Mouse (Mus musculus) intestine, embryonic 16.5 days (tissue): ENCODE data around the gene Upp1. TPM values are rescaled to one million over a fixed set of nuclear protein-coding genes. Genes with fewer than 3 reads are reported as not detected.

Experiments
- ATAC-seq: fragments of 200-750 bp; cut with Nextera tagmentation; 2 replicates; pipeline ENCODE4 v1.8.0; 2017; ENCODE audit warnings: moderate TSS enrichment, moderate library complexity
- H3K27ac ChIP-seq: fragments of 300-500 bp; sonication (generic); 2 replicates; pipeline ENCODE4 v1.5.1; 2014; ENCODE audit warnings: mild to moderate bottlenecking, low read length
- H3K27me3 ChIP-seq: fragments of 300-500 bp; sonication (generic); replicated peaks from 2 replicates; pipeline ENCODE4 v1.6.1; 2014; ENCODE audit warnings: low read length, control low read depth, mixed read lengths; ENCODE audit not compliant: control insufficient read depth, insufficient read depth
- H3K36me3 ChIP-seq: fragments of 300-500 bp; sonication (generic); 2 replicates; pipeline ENCODE4 v1.6.1; 2014; ENCODE audit warnings: low read length, control low read depth; ENCODE audit not compliant: control insufficient read depth, insufficient read depth
- H3K4me1 ChIP-seq: fragments of 300-500 bp; sonication (generic); 2 replicates; pipeline ENCODE4 v1.6.1; 2014; ENCODE audit warnings: low read length, control low read depth, mixed read lengths; ENCODE audit not compliant: control insufficient read depth, insufficient read depth
- H3K4me2 ChIP-seq: fragments of 300-500 bp; sonication (generic); 2 replicates; pipeline ENCODE4 v1.6.1; 2014; ENCODE audit warnings: low read depth, low read length, control low read depth
- H3K4me3 ChIP-seq: fragments of 300-500 bp; sonication (generic); 2 replicates; pipeline ENCODE4 v1.5.1; 2014; ENCODE audit warnings: mild to moderate bottlenecking, low read length
- H3K9ac ChIP-seq: fragments of 300-500 bp; sonication (generic); 2 replicates; pipeline ENCODE4 v1.6.1; 2014; ENCODE audit warnings: low read depth, low read length
- H3K9me3 ChIP-seq: fragments of 300-500 bp; sonication (generic); 2 replicates; pipeline ENCODE4 v1.6.1; 2016; ENCODE audit warnings: low read length, control low read depth; ENCODE audit not compliant: control insufficient read depth
- WGBS: fragments of 180-500 bp; shearing (Covaris S2); extraction: QIAGEN DNeasy Blood & Tissue Kit; methylation state at CpG from one replicate; pipeline ENCODE4 v1.1.7; 2014; 5-methylcytosine and 5-hydroxymethylcytosine counted together
- polyA plus RNA-seq: library from polyadenylated mRNA; unstranded; fragments of >200 nt; fragmentation: Nextera tagmentation; extraction: Ambion mirVana; gene quantifications from 2 replicates; pipeline ENCODE4 v1.2.1, GENCODE M21; 2015

Gene Upp1
- polyA plus RNA-seq = 6.5 and 6.7 TPM in 2 replicates

DNA sequence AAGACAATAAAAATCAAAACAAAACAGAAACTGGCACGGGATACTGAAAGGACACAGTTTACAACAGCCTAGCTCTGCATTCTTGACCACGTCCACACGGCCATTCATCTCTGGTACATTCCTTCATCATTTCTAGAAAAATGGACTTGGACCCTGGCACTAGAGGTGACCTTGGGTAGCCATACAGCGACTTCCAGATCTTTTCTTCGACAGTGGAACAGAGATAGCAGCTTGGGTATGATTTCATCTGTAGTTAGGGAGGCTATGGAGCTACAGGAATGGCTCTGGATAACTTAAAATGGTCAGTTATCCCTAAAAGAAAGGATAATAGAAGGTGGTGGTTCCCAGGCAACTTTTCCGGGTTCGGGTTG, at the start of gene Upp1:
TSS of gene Upp1 (plus strand) at position 54 of the 371 bp plus-strand sequence.
- peak within 1 kb of the TSS; percentile 45 for H3K4me3 ChIP-seq
- WGBS = under 1% methylated on average over 7 of the region's 7 CpGs
- no peaks in the 10 kb centered on the region for H3K9me3 ChIP-seq
- H3K27me3 ChIP-seq = peaks cover 19% of the 10 kb centered on the region; the same call in 1 of the 2 replicates
- peak within 1 kb of the TSS; percentile 39; the same call in 1 of the 2 replicates for H3K9ac ChIP-seq
- no peak within 1 kb of the TSS; the same call in 1 of the 2 replicates for H3K27ac ChIP-seq
- no peak; the same call in none of the 2 replicates for ATAC-seq
- H3K4me1 ChIP-seq = peaks cover 16% of the 10 kb centered on the region
- peak within 1 kb of the TSS; percentile 74 for H3K4me2 ChIP-seq
- H3K36me3 ChIP-seq = no peaks in the 10 kb centered on the region

DNA sequence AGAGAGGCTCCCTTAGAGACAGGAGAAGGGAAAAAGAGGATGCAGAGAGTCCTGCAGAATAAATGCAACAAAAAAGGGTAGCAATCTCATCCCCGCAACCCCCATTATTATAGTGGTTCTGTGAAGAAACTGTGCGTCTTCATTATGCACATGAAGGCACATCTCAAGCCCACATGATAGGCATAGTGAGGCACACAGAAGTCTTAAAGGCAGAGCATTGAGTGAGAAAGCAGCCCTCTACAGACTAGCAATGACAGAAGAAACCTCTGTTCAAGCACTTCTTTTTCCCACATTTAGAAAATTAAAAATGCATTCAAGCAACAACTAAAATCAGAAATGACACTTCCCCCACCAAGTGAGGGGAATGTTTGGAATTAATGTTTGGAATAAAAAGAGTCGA, 41.5 kb upstream of the Upp1 start:
- H3K36me3 ChIP-seq = no peaks in the 10 kb centered on the region
- no peak overlapping the region for H3K9ac ChIP-seq
- H3K4me1 ChIP-seq = no peaks in the 10 kb centered on the region
- no peak overlapping the region for H3K4me3 ChIP-seq
- H3K9me3 ChIP-seq = no peaks in the 10 kb centered on the region
- H3K4me2 ChIP-seq = no peak overlapping the region
- no peak overlapping the region for H3K27ac ChIP-seq
- no peaks in the 10 kb centered on the region for H3K27me3 ChIP-seq
- no peak for ATAC-seq
- WGBS = 90% methylated on average over 3 of the region's 3 CpGs

DNA sequence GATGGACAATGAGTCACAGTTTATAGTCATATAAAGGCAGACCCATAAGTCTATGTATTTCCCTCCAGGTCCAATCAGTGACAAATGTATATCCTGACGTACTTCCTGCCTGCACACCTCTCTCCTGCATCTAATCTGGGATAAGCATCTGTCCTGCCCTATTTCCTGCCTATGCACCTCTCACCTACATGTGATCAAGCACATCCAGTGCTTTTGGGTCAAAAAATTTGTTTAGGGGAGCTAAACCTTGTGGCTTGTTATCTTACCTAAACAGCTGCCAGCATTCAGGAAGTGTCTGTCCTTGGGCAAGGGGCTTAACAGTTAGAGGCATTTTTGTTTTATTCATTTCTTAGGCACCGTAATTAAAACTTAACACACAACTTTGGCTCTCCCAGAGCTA, 4.7 kb upstream of the Upp1 start:
- peaks cover 10% of the 10 kb centered on the region; the same call in 1 of the 2 replicates for H3K4me1 ChIP-seq
- WGBS = 73% methylated on average over 2 of the region's 2 CpGs
- no peak for ATAC-seq

DNA sequence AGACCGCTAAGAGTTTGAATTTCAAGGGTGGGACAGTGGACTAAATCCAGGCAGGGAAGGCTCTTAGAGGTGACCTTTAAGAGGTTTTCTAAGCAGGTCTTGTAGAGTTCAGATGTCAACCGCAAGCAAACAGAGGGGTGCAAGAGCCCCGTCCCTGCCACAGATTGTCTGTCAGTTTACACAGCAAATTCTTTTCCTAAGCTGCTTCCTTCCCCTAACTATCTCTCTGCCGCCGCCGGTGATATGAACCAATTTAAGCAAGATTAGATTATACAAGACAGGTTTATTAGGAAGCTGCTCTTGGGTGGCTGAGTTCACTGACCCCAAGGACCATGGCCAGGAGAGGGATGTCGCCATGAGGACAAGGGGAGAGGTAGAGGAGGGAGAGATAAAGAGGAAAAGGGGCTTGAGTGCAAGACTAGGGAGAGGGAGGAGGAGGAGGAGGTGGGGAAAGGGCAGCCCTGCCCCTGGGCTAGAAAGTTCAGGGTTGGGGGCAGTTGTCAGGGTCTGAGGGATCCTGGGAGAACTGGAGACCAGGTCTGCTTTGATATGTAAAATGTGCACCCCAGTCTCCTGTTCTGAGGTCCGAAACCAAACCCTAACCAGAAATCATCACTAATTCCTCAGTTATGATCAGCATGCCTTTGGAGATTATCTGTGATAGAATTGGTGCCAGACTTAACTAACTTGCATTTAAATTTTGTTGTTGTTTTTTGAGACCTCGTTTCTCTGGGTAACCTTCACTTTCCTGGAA, 2.4 kb upstream of the Upp1 start:
- no peak for ATAC-seq
- no peak overlapping the region for H3K4me2 ChIP-seq
- no peaks in the 10 kb centered on the region for H3K36me3 ChIP-seq
- WGBS = 8% methylated on average over 9 of the region's 9 CpGs
- peaks cover 19% of the 10 kb centered on the region; the same call in 1 of the 2 replicates for H3K27me3 ChIP-seq
- H3K9me3 ChIP-seq = no peaks in the 10 kb centered on the region
- peaks cover 16% of the 10 kb centered on the region for H3K4me1 ChIP-seq
- no peak overlapping the region for H3K9ac ChIP-seq
- H3K4me3 ChIP-seq = no peak overlapping the region
- no peak overlapping the region for H3K27ac ChIP-seq

More for the DNA sequence above, 4.7 kb upstream of the Upp1 start:
- Histone ChIP-seq H3K4me3 (no peak overlapping the region), H3K9ac (no peak overlapping the region), H3K36me3 (no peaks in the 10 kb centered on the region), H3K9me3 (no peaks in the 10 kb centered on the region), H3K4me2 (no peak overlapping the region), H3K27me3 (peaks cover 19% of the 10 kb centered on the region; the same call in 1 of the 2 replicates), H3K27ac (no peak overlapping the region)

DNA sequence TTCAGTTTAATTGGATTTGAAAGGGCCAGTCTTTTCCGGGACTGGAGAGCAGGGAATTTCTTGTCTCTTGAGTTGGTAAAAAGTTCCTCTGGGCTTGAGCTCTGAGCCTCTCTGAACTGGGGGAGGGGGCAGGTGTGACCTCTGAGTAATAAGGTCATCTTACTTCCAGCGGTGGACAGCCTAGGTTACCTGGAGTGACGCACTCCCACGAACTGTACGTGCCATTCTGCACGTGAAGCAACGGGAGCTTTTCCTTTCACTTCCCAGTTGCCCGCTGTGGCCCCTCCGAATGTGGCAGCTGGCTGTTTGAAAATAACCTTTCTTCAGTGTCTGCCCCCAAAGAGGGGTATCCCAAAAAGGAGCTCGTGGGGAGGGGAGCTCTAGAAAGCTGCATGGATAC, 1.8 kb upstream of the Upp1 start:
- H3K9me3 ChIP-seq = no peaks in the 10 kb centered on the region
- peak overlapping the region; percentile 40 for H3K4me2 ChIP-seq
- no peak overlapping the region for H3K9ac ChIP-seq
- H3K27me3 ChIP-seq = peaks cover 19% of the 10 kb centered on the region; the same call in 1 of the 2 replicates
- H3K4me1 ChIP-seq = peaks cover 16% of the 10 kb centered on the region
- H3K27ac ChIP-seq = no peak overlapping the region
- H3K36me3 ChIP-seq = no peaks in the 10 kb centered on the region
- H3K4me3 ChIP-seq = peak overlapping the region; percentile 20
- ATAC-seq = no peak
- WGBS = 4% methylated on average over 10 of the region's 10 CpGs

DNA sequence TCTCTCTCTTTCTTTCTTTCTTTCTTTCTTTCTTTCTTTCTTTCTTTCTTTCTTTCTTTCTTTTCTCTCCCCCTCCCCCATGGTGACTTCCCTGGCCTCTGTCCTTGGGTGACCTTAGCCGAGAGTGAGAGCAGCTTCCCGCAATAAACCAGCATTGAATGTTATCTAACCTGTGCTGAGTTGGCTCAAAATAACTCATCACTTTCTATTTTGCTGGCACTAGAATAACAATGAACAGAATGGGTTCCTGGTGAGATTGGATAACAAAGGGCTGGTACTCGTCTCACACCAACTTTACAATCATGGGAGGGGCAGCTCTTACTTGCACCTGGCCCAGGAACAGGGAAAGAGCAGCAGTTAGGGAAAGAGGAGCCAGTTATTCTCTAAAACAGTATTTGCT, 987 bp upstream of the Upp1 start:
- H3K36me3 ChIP-seq = no peaks in the 10 kb centered on the region
- peaks cover 16% of the 10 kb centered on the region for H3K4me1 ChIP-seq
- H3K27ac ChIP-seq = no peak overlapping the region
- no peak overlapping the region for H3K4me3 ChIP-seq
- peaks cover 19% of the 10 kb centered on the region; the same call in 1 of the 2 replicates for H3K27me3 ChIP-seq
- H3K4me2 ChIP-seq = no peak overlapping the region
- no peak for ATAC-seq
- 5% methylated on average over 3 of the region's 3 CpGs for WGBS
- no peak overlapping the region for H3K9ac ChIP-seq
- no peaks in the 10 kb centered on the region for H3K9me3 ChIP-seq

DNA sequence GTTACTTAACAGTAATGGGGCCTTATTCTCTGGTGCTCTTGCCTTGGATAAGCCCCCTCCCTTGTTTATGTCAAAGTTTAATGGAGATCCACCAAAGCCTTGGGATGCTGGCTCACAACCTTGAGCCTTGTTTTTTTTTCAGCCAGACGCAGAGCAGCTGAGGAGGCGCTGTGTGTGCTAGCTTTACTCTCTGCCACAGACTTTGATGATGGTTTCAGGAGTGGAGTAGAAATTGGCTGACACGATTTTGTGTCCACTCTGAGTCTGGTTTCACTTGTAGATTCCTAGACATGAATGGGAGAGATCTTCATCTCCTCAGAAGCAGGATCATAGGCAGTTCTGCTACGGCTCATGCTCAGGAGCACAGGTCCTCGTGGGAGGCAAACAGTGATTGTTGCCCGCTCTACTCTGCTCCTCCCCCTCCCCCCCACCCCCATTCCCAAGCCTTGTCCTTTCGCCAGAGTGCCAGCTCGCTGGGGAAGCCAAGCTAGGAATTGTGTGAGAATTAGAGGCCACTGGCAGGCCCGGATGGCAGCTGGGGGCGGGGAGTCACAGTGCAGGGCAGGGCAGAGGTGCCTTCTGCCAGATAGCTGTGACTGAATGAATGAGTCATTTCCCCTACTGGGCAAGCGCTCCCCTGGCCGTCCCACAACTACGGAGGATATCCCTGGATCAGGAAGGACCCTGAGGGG, 399 bp upstream of the Upp1 start:
- peak; percentile 88 for ATAC-seq
- 6% methylated on average over 13 of the region's 13 CpGs for WGBS
- peak overlapping the region; percentile 45 for H3K4me3 ChIP-seq
- H3K27ac ChIP-seq = no peak overlapping the region; the same call in 1 of the 2 replicates
- peak overlapping the region; percentile 74 for H3K4me2 ChIP-seq
- peaks cover 19% of the 10 kb centered on the region; the same call in 1 of the 2 replicates for H3K27me3 ChIP-seq
- H3K4me1 ChIP-seq = peaks cover 16% of the 10 kb centered on the region
- H3K9ac ChIP-seq = peak overlapping the region; percentile 39; the same call in 1 of the 2 replicates
- H3K36me3 ChIP-seq = no peaks in the 10 kb centered on the region
- H3K9me3 ChIP-seq = no peaks in the 10 kb centered on the region

DNA sequence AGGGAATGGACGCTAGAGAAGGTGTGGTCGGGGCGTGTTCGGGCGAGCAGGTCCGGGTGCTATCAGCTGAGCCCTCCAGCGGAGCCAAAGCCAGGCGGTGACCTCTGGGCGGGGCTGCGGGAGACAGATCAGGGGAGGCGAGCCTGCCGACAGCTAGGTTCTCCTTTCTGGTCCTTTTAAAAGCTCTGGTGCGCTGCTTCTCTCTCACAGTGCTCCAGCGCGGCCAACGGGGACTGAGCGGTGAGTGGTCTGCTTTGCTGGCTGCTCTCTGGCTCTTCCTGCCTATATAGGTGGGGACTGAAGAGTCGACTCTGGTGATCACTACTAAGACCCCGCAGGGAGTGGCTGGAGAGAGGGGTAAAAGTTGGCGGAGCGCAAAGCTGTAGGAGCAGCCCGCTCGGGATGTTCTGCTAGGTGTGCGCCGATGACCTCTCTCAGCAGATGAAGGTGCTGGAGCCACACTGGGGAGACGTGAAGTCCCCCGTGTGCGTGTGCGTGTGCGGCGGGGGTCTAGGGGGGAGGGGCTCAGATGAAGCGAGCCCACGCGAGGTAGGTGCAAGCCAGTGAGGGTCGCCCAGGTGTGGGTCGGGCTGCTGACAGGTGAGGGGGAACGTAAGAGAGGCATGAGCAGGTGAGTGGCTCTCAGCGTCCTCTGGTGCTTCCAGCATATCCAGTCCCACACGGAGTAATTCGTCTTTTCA, 668 bp downstream of the Upp1 start:
- Histone ChIP-seq H3K4me2 (peak overlapping the region; percentile 74), H3K9me3 (no peaks in the 10 kb centered on the region), H3K27me3 (peaks cover 19% of the 10 kb centered on the region; the same call in 1 of the 2 replicates), H3K9ac (peak overlapping the region; percentile 39; the same call in 1 of the 2 replicates), H3K27ac (no peak overlapping the region), H3K36me3 (no peaks in the 10 kb centered on the region), H3K4me1 (peaks cover 16% of the 10 kb centered on the region), H3K4me3 (peak overlapping the region; percentile 45)
- whole genome bisulfite sequencing = under 1% methylated on average over 40 of the region's 40 CpGs
- ATAC-seq = peak; percentile 63
